Mouse (Mus musculus): Measurements from ENCODE around the gene Fjx1. TPM values are rescaled to one million over a fixed set of nuclear protein-coding genes. Genes with fewer than 3 reads are reported as not detected.

The Fjx1 gene
- total RNA-seq, 2 experiments from 2014 or later: 74.9 to 84.1 TPM

DNA sequence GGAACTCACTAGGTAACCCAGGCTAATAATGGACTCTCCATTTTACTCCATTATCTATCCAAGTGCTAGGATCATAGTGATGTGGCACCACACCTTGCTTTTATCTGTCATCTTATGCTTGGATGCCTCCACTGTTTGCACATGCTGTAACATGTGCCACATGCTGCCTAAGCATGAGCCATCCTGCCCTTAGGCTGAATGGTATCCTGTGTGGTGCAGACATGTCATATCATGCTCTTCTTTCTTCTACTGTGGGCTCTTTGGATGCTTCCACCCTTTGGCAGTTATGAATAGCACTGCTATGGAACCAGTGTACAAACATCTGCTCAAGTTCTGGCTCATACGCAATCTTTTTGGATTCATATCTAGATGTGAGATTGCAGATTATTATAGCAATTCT, 18.4 kb downstream of the Fjx1 start:
- intact Hi-C loops (cut with DNase I): no loop called here
- no peak for DNase-seq (ENCODE audit: extremely low spot score in 1 of 2, low spot score in 2 of 2)

DNA sequence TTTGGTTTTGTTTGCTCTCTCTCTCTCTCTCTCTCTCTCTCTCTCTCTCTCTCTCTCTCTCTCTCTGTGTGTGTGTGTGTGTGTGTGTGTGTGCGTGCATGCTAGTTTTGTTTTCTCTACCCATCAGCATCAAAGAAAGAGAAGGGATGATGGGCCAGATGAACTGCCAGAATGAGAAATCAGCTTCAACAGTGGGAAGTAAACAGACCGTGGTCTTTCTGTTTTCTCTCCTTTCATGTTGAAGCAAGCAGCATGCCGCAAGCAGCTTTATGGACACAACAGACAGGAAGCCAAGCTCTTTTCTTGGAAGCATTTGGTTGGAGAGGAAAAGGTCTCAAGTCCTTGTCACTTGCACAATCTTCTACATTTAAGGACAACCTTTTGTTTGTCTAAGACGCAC, 21.2 kb downstream of the Fjx1 start:
- intact Hi-C loops (cut with DNase I): no loop called here
- no peak for DNase-seq (ENCODE audit: extremely low spot score in 1 of 2, low spot score in 2 of 2)

DNA sequence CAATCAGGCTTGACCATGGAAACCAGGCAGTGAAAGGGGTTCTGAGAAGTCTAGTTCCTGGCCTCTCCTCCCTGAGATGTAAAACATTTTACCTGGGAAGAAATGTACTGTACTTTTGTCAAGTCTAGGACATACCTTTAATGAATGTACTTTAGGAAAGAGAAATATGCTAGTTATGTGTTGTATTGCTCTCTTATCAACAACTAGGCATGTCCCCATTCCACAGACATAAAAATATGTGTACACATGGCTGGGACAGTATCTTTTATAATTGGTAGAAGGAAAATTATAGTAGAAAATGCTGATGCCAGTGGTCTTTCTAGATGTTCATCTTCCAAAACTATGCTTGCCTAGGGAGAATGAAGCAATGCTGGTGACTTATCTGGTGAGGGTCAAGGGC, 24.3 kb downstream of the Fjx1 start:
- intact Hi-C loops (cut with DNase I): no loop called here
- DNase-seq (ENCODE audit: extremely low spot score in 1 of 2, low spot score in 2 of 2): no peak

DNA sequence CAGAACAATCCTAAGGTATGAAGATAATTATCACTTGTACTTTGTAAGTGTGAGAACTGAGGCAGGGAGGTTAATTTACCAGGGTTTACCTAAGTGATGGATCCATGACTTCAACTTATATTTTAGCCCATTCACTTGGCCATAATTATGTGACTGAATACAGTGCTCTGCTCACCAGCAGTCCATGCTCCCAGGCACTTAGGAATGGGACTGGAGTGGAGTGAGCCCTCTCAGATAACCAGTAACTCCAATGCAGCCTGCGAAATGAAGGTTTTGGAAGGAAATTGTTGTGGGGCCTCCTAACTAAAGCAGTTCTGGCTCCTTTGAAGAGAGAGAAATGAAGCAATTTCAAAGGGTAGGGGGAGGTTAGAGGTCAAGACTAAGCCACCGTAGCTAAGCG, 25.9 kb downstream of the Fjx1 start:
- DNase-seq (ENCODE audit: extremely low spot score in 1 of 2, low spot score in 2 of 2): no peak
- intact Hi-C loops (cut with DNase I): no loop called here

DNA sequence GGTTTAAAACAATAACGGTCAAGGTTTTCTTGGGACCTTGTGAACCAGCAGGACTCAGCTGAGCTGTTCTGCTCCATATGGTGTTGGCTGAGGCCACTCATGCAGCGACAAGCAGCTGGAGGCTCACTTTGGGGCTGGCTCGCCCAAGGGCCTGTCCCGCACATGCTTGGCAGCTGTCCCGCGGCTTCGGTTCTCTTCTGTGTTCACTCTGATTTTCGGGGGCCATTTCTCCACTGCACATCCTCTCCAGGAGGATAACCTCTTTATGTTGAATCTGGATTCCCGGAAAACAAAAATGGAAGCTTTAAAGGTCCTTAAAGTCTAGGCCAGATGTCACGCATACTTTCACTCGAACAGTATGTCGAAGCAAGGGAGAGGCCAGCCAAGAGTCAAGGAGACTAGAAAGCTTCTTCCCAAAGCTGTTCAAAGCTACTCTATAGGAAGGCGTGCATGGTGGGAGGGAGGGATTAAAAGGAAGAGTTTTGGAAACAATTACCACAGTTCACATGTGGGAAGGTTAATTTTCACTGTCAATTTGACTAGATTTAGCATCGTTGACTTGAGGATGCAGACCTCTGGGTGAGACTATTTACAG, 36.1 kb downstream of the Fjx1 start:
- peak in 1 of 2 experiments; percentile 33 for DNase-seq (ENCODE audit: extremely low spot score in 1 of 2, low spot score in 2 of 2)

DNA sequence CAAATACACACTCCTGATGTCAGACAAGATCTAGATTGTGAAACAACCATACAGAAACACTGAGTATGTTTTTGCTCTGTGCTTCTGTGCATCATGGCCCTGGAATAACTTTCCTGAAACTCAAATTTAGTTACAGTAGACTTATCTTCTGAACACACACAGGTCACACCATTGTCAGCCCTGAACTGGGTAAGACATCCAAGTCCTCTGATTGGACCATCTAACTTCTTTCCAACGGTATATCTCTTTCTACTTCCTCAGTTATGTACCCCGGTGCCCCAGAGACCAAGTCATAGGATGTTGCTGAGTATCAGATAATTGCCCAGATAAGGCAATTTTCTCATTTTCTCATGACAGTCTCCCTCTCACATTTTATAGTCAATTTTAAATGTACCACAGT, 39.6 kb downstream of the Fjx1 start:
- no peak for DNase-seq (ENCODE audit: extremely low spot score in 1 of 2, low spot score in 2 of 2)
- intact Hi-C loops (cut with DNase I): no loop called here

More for the DNA sequence above, 36.1 kb downstream of the Fjx1 start:
- intact Hi-C loops (cut with DNase I): no loop called here

DNA sequence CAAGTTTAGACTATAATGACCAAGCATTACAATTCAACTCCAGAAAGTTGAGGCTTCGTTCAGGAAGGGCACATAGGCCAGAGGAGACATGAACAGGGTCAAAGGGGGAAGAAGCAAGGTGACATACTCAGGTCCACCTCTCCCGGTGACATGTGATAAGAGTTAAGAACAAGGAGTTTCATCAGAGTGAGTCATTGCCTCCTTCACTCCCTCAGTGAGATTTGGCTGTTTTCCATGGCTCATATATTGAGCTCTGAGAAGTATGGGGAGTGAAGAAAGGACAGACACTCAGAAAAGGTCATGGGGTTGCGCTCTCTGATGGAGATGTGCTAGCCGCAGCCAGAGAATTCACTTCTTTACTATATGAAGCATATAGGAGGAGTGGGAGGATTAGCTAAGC, 41.7 kb downstream of the Fjx1 start:
- intact Hi-C loops (cut with DNase I): no loop called here
- no peak for DNase-seq (ENCODE audit: extremely low spot score in 1 of 2, low spot score in 2 of 2)

DNA sequence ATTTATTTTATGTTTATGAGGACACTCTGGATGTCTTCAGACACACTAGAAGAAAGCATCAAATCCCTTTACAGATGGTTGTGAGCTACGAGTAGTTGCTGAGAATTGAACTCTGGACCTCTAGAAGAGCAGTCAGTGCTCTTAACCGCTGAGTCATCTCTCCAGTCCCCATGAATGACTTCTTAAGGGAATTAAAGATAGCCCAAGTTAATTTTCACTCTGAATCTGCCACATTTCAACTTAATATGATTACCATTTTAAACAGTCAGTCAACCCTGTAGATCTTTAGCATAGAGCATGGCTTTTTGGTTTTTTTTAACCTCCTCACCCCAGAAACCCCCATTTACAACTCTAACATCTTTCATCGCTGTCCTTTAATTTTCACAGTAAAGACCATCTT, 42.6 kb downstream of the Fjx1 start:
- no peak for DNase-seq (ENCODE audit: extremely low spot score in 1 of 2, low spot score in 2 of 2)
- intact Hi-C loops (cut with DNase I): no loop called here

DNA sequence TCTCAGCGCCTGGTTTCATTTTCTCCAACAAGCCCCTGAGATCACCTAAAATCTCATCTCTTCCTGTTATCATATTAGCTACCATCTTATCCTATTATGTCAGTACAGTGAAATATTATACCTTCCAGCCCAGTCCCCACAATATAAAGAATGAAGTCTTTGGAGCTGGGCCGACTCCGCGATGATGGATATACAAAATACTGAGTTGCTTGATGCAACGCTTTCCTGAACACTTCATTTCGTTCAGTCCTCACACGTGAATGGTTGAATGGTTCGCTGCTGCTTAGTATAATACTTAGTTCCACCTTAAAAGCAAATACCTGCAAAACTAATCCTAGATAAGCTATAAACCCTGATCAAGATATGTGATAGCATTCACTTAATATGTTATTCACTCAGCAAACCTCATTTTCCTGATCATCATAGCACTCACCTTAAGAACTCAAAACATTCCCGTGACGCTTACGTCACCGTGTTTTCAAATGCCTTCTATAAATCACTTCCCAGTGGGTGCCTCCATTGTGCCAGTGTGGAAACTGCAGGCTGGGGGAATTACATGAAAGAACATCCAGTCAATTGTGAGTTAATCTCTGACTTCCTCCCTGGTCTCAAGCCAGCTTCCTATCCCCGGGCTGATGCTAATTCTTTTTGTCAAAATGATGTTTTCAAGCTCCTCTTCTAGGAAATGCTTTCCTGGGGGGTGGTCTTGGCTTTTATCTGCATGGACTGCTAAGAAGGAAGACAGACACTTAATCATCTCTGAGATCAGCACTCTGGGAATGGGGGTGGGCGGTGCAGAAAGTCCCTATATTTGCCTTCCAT, 44.7 kb downstream of the Fjx1 start, which contains the start of gene Trim44:
Gene Trim44 (minus strand): TSS at position 466 of the 822 bp plus-strand sequence.
- DNase-seq (ENCODE audit: extremely low spot score in 1 of 2, low spot score in 2 of 2): no peak
- intact Hi-C loops (cut with DNase I): no loop called here

DNA sequence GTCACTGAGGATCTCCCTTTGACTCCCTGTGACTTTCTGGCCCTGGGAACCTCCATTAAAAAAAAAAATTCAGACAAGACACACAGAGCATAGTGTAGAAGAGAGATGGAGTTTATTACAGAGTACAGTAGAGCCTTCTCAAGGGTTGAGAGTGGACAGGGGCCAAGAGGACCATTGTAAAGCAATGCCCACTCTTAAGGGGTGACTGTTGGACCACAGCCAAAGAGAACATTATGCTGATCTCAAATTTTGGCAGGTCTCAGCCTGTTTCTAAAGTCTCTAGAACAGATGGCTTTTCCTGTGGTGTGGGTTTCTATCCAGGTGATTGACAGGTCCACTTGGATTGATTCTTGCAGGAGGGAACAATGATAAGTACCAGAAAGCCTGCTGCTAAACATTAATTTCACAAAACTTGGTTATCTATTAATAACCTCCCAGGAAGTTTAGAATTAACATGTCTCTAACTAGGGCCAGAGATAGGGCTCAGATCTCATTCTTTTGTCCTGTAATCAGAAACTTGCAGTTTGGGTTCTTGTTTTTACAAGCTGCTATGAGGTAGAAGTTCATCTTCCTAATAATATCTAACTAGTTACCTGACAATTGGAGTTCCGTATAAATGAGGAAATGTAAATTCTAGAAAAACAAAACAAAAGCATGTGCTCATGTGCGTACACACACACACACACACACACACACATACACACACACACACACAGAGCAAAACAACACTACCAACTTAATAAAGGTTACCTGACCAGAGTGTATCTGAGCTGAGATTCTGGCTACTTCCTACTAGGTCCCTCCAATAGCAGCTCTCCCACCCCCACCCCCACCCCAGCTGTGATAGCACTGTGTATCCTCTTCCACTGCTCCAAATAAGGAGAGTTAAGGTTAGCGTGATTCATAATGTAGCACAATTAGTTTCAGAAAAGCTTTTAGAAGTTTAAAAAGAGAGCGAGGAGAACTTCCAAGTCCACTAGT, 45.7 kb downstream of the Fjx1 start:
- DNase-seq (ENCODE audit: extremely low spot score in 1 of 2, low spot score in 2 of 2): peak in 1 of 2 experiments; percentile 14
- intact Hi-C loops (cut with DNase I): no loop called here

DNA sequence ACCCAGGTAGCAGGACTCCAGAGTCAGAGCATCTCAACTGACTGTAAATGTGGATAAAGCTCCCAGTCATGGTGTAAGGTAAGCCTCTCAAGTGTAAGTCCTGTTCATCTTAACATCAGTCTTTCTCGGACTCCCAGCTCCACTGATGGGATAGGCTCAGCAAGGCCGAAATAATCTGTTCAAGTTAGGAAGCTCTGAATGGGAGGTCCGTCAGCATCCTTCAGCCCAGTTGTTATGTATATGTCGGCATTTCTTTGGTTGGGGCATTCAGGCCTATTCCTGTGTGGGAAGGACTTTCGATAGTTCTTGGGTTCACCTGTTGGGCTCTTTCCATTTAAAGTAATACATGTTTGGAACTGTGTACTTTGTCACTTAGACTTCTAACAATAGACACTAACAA, 48.3 kb downstream of the Fjx1 start:
- DNase-seq (ENCODE audit: extremely low spot score in 1 of 2, low spot score in 2 of 2): no peak
- intact Hi-C loops (cut with DNase I): no loop called here

DNA sequence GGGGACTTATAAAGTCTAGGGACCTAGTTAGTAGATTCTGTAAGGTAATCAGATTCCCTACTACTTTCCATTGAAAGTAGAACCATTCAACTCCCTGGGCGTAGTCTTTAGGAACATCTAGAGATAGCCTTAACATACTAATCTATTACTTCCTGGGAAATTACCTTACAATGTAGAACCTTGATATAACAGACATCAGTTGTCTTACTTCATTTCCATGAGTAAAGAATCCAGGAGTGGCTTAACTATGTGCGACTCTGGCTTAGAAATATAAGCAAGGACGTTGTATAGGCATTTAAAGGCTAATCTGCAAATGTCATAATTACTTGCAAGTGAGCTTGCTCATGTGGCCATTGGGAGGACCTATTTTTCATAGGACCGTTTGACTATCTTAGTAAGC, 49.0 kb downstream of the Fjx1 start:
- intact Hi-C loops (cut with DNase I): no loop called here
- no peak for DNase-seq (ENCODE audit: extremely low spot score in 1 of 2, low spot score in 2 of 2)

DNA sequence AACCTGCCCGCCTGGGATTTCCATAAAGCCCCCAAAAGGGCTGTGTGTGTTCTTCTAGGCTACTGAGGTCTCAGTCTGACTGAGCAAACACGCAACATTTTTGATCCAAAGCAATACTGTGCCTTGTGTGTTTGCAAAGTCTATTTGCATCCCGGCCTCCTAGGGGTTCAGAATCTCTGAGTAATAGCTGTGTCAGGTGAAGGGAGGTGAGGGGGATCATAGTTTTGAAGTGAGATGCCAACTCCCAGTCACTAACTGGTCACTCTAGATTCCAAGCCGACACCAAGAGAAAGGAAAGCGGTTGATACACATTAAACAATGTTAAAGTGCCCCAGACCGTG, 51.0 kb downstream of the Fjx1 start:
- DNase-seq (ENCODE audit: extremely low spot score in 1 of 2, low spot score in 2 of 2): no peak
- intact Hi-C loops (cut with DNase I): loop anchor here (2.0 kb wide), 1 partner anchor 49 kb away; no protein-coding TSS in a partner anchor

DNA sequence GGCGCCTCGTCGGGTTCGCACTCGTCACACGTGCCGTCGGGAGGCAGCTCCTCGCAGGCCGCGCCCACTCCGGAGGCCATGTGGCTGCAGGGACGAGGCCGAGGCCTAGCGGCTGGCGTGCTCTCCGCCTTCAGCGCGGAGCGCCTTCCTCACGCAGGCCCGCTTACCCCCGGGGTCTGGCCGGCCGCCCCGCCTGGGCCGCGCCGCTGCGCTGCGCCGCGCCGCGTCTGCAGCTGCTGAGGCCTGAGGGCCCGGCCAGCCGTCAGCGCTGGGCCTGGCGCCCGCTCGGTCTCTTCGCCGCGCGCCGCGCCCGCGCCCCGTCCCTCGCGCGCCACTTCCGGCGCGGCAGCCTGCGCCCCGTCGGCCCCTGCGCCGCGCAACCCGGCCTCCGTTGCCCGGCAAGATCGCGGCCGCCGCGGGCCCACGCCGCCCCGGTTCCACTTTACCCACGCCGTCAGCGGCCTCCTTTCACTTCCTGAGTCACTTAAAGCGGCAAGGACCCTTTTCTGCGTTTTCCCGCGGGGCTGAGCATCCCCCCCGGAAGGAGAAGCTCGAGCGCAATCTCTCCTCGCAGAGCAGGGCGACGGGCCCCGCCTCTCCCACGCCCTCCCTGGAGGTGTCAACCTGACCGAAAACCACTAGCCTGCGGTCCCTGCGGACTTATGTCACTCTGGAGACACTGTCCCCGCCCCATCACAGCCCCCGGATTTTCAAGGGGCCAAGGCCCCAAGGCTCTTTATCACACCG, 51.5 kb downstream of the Fjx1 start:
- DNase-seq (ENCODE audit: extremely low spot score in 1 of 2, low spot score in 2 of 2): peak; percentile 90 to 91
- intact Hi-C loops (cut with DNase I): loop anchor here (2.0 kb wide), 1 partner anchor 50 kb away; no protein-coding TSS in a partner anchor

DNA sequence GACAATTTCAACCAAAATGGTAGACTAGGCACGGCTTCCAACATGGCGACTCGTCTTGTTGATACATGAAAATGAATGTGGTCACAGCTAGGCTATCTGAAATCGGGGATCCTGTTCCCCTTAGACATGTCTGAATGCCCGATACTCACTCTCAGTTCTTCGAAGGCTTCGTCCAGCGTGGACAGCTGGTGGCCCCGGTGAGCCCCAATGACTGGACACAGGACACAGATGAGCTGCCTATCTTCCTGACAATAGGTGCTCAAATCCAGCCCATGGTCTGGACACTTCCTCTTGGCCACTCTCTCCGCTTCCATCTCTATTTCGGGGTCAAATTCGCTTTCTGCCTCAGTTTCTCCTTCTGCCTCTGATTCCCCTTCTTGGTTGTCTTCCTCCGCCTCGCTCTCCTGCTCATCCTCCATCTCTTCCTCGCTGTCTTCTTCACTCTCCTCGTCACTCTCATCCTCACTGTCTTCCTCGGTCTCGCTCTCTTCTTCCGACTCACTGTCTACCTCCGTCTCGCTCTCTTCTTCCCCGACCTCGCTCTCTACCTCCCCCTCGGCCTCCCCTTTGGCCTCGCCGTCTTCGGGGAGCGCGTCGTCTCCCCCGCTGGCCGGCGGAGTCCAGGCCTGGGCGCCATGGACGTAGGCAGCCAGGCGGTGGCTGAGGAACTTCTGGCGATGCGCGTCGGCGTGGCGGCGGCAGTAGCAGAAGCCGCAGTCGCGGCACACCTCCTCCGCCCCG, 52.3 kb downstream of the Fjx1 start:
- DNase-seq (ENCODE audit: extremely low spot score in 1 of 2, low spot score in 2 of 2): no peak
- intact Hi-C loops (cut with DNase I): loop anchor here (2.0 kb wide), 1 partner anchor 51 kb away; no protein-coding TSS in a partner anchor

Data from left cerebral cortex, postnatal 10 days (tissue).